ENCODE assay signal across 21 mouse cellular contexts in genomic region chr2:178930125-178930524, GRCm38 (mm10).
DNase-seq lines count a peak whose midpoint lies in the region; ATAC-seq and TF ChIP-seq lines count a peak whose summit lies in the region.
"Had no signal": no experiment of that assay in that cellular context is flagged by ENCODE, and none has a peak within 500 bp of the region (broad histone marks: within the 10 kb centered on the region; RNA-seq: fewer than 3 reads in every experiment).

No protein-coding gene starts in this region.

- peak overlapping the region; percentile 64; the same call in 1 of the 2 replicates for H3K27ac ChIP-seq in liver, postnatal 0 days (ENCODE audit: low read depth)
- no peak overlapping the region for H3K27ac ChIP-seq in intestine, postnatal 0 days (ENCODE audit: low read depth, low read length)
- peak overlapping the region; percentile 55; the same call in 1 of the 2 replicates for H3K27ac ChIP-seq in stomach, embryonic 16.5 days (ENCODE audit: low read length)
- no peak overlapping the region for H3K27ac ChIP-seq in heart, embryonic 12.5 days (ENCODE audit: poor library complexity, severe bottlenecking)
- H3K27ac ChIP-seq: embryonic facial prominence, embryonic 15.5 days; forebrain, embryonic 10.5 days; hindbrain, embryonic 12.5 days had no signal

- H3K27me3 ChIP-seq in liver, postnatal 0 days (ENCODE audit: insufficient read depth, low read length) = no peaks in the 10 kb centered on the region
- no peaks in the 10 kb centered on the region for H3K27me3 ChIP-seq in intestine, postnatal 0 days (replicated peaks; ENCODE audit: control insufficient read depth, insufficient read depth, low read length)
- no peaks in the 10 kb centered on the region for H3K27me3 ChIP-seq in stomach, embryonic 16.5 days (ENCODE audit: control insufficient read depth, insufficient read depth, low read length)
- H3K27me3 ChIP-seq in heart, embryonic 12.5 days (replicated peaks) = no peaks in the 10 kb centered on the region
- H3K27me3 ChIP-seq: embryonic facial prominence, embryonic 15.5 days; hindbrain, embryonic 12.5 days had no signal

- no peak for TF ChIP-seq CTCF in liver, postnatal 0 days (IDR thresholded peaks at IDR 0.05; ENCODE audit: low read depth)
- no peak for TF ChIP-seq CTCF in intestine, postnatal 0 days (IDR thresholded peaks at IDR 0.05; ENCODE audit: low read depth)

- no peak for DNase-seq in liver, postnatal 0 days
- DNase-seq in liver = no peak
- DNase-seq in left cerebral cortex, postnatal 36 days (ENCODE audit: low spot score in 2 of 2) = no peak
- no peak for DNase-seq in lung, postnatal 25 days (ENCODE audit: low spot score)
- DNase-seq: adrenal gland, adult 8-10 months; adrenal gland, postnatal 36 days; cerebellum, adult 2 months; cerebellum, postnatal 10 days; gastrocnemius, postnatal 36 days; heart, adult 11 months; heart, postnatal 10 days; heart, postnatal 4 days had no signal

- H3K4me1 ChIP-seq in liver, postnatal 0 days (ENCODE audit: insufficient read depth) = peaks cover 5% of the 10 kb centered on the region; the same call in 1 of the 2 replicates
- H3K4me1 ChIP-seq in intestine, postnatal 0 days (replicated peaks; ENCODE audit: control insufficient read depth, insufficient read depth, low read length) = no peaks in the 10 kb centered on the region
- no peaks in the 10 kb centered on the region for H3K4me1 ChIP-seq in stomach, embryonic 16.5 days (ENCODE audit: control insufficient read depth, insufficient read depth, low read length)
- H3K4me1 ChIP-seq in heart, embryonic 12.5 days (replicated peaks) = no peaks in the 10 kb centered on the region

- H3K36me3 ChIP-seq in liver, postnatal 0 days (replicated peaks; ENCODE audit: insufficient read depth, low read length) = no peaks in the 10 kb centered on the region
- H3K36me3 ChIP-seq in intestine, postnatal 0 days (ENCODE audit: control insufficient read depth, insufficient read depth) = no peaks in the 10 kb centered on the region
- no peaks in the 10 kb centered on the region for H3K36me3 ChIP-seq in stomach, embryonic 16.5 days (ENCODE audit: control insufficient read depth, insufficient read depth, low read length)
- H3K36me3 ChIP-seq in heart, embryonic 12.5 days = no peaks in the 10 kb centered on the region
- H3K36me3 ChIP-seq: embryonic facial prominence, embryonic 15.5 days; forebrain, embryonic 10.5 days; G1E; hindbrain, embryonic 12.5 days had no signal

- H3K9me3 ChIP-seq in liver, postnatal 0 days (ENCODE audit: low read length) = no peaks in the 10 kb centered on the region
- no peaks in the 10 kb centered on the region for H3K9me3 ChIP-seq in intestine, postnatal 0 days (ENCODE audit: control insufficient read depth)
- no peaks in the 10 kb centered on the region for H3K9me3 ChIP-seq in stomach, embryonic 16.5 days (replicated peaks; ENCODE audit: control insufficient read depth, low read length)
- H3K9me3 ChIP-seq in heart, embryonic 12.5 days (replicated peaks) = no peaks in the 10 kb centered on the region
- H3K9me3 ChIP-seq: embryonic facial prominence, embryonic 15.5 days; forebrain, embryonic 10.5 days; hindbrain, embryonic 12.5 days had no signal

- H3K4me2 ChIP-seq in liver, postnatal 0 days (ENCODE audit: low read depth, low read length) = no peak overlapping the region
- 0 out of 2 replicates have a peak overlapping the region, but pooled peaks have one; percentile 3 for H3K4me2 ChIP-seq in intestine, postnatal 0 days (replicated peaks; ENCODE audit: low read depth)
- no peak overlapping the region for H3K4me2 ChIP-seq in stomach, embryonic 16.5 days (ENCODE audit: low read depth, low read length)
- no peak overlapping the region for H3K4me2 ChIP-seq in heart, embryonic 12.5 days
- H3K4me2 ChIP-seq: embryonic facial prominence, embryonic 15.5 days; hindbrain, embryonic 12.5 days had no signal

- intact Hi-C loops in left cerebral cortex, postnatal 36 days (cut with DNase I) = no loop called here

- no peak for TF ChIP-seq EP300 in liver, postnatal 0 days (IDR thresholded peaks at IDR 0.05; ENCODE audit: low read depth)

- no peak for ATAC-seq in liver, postnatal 0 days
- peak; percentile 70; the same call in 1 of the 2 replicates for ATAC-seq in intestine, postnatal 0 days
- ATAC-seq in stomach, embryonic 16.5 days (ENCODE audit: insufficient read depth, low FRiP score) = peak; percentile 83
- no peak for ATAC-seq in heart, embryonic 12.5 days (ENCODE audit: insufficient number of reproducible peaks, low FRiP score)
- ATAC-seq: forebrain, embryonic 14.5 days had no signal

- H3K9ac ChIP-seq in liver, postnatal 0 days (replicated peaks) = no peak overlapping the region
- H3K9ac ChIP-seq in intestine, postnatal 0 days (ENCODE audit: low read depth, low read length) = no peak overlapping the region
- H3K9ac ChIP-seq in stomach, embryonic 16.5 days (ENCODE audit: low read length) = no peak overlapping the region
- H3K9ac ChIP-seq in heart, embryonic 12.5 days = no peak overlapping the region
- H3K9ac ChIP-seq: embryonic facial prominence, embryonic 15.5 days; hindbrain, embryonic 12.5 days had no signal

- no peak overlapping the region for H3K4me3 ChIP-seq in liver, postnatal 0 days (ENCODE audit: low read depth, low read length)
- H3K4me3 ChIP-seq in intestine, postnatal 0 days (ENCODE audit: low read depth, low read length) = no peak overlapping the region
- no peak overlapping the region for H3K4me3 ChIP-seq in stomach, embryonic 16.5 days (replicated peaks; ENCODE audit: low read length)
- H3K4me3 ChIP-seq in heart, embryonic 12.5 days = no peak overlapping the region
- H3K4me3 ChIP-seq: embryonic facial prominence, embryonic 15.5 days; erythroblast, embryonic 14.5 days; forebrain, embryonic 10.5 days; hindbrain, embryonic 12.5 days had no signal

- WGBS in liver, postnatal 0 days (ENCODE audit: insufficient replicate concordance) = 54% methylated on average over 2 of the region's 2 CpGs
- WGBS in intestine, postnatal 0 days = 39% methylated on average over 2 of the region's 2 CpGs
- WGBS in stomach, embryonic 16.5 days = 70% methylated on average over 2 of the region's 2 CpGs
- 61% methylated on average over 2 of the region's 2 CpGs for whole genome bisulfite sequencing in heart, embryonic 12.5 days

Comparison
In these comparisons a context has a peak if more than half of its experiments do, and no peak if none do; other contexts are left out.
1. ATAC-seq: peak in intestine, postnatal 0 days (single experiment) and stomach, embryonic 16.5 days (single experiment); none in liver, postnatal 0 days (single experiment) and heart, embryonic 12.5 days (single experiment).
2. H3K27ac ChIP-seq: peak in liver, postnatal 0 days (single experiment) and stomach, embryonic 16.5 days (single experiment); none in intestine, postnatal 0 days (single experiment) and heart, embryonic 12.5 days (single experiment).